Mouse (Mus musculus): ENCODE results near the gene Prkg1.
"Not testable (repeated sequence)": the region's sequence is repeated elsewhere in the genome, so short reads cannot be mapped to it uniquely, and the experiment has no call there.

Prkg1 gene

GRCm38 (mm10) chr19:30613150-30613865 is 1151.5 kb downstream of the Prkg1 start:
- no peak for DNase-seq (ENCODE audit: low spot score)

- no peak for DNase-seq (ENCODE audit: low spot score)
Measured at GRCm38 (mm10) chr19:30586366-30586765, 1178.5 kb downstream of the Prkg1 start.

DNA sequence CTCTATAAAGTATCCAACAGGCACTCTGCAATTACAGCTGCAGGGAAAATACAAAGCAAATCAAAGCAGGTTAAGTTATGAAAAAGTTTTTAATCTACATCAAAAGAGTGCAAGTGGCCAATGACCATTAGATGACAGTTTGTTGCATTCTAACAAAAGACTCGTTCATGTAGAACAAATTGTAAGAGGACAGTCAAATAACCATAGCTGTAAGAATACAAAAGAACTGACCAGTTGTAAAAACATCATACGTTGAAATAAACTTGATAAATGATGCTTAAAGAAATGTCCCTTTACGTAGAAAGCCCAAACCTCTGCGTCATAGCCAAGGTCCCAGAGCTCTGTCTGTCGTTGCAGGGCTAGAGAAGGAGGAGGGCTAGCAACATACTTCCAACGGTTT is 1200.3 kb downstream of the Prkg1 start:
- DNase-seq (ENCODE audit: low spot score): no peak

DNA sequence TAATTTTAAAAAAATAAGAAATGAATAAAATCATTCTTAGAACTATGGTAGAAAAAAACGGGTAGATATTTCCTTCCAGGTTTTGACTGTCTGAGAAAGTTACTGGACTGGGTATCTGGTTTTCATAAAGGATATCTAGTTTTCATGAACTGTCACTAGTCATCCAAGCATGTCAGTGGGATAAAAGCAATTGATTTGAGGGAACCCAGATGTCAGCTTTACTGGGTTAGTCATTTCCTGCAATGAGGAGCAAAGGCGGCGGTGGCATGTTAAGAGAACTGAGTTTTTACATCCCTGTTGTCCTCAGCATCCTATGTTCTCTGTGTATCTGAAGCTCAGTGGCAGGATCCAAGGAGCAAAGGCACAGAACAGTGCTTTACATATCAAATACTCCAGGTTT is 1201.0 kb downstream of the Prkg1 start:
- no peak for DNase-seq (ENCODE audit: low spot score)

GRCm38 (mm10) chr19:30558024-30558423 is 1206.8 kb downstream of the Prkg1 start:
- no peak for DNase-seq (ENCODE audit: low spot score)

DNA sequence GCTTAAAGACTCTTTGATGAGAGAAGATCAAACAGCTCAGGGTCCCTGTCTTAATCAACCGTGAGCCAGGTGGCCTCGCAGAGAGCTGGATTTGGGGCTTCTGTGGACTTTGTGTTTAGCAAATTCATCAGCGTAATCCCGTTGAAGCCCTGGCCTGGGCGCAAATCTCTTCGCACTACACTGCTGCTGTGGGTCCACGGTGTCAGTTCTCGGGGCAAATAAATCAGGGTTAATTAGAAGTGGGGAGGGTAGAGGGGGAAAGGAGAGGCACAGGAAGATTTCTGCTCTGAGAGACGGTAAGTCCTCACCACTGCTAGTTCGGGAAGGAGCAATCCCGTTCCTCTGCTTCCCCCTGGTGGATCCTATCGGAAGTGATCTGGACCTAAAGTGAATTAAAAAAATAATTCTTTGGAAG is 1210.4 kb downstream of the Prkg1 start:
- peak; percentile 63 for DNase-seq (ENCODE audit: low spot score)

GRCm38 (mm10) chr19:30553740-30554139 is 1211.1 kb downstream of the Prkg1 start:
- DNase-seq (ENCODE audit: low spot score): no peak

- DNase-seq (ENCODE audit: low spot score): no peak
Measured at GRCm38 (mm10) chr19:30552260-30552659, 1212.6 kb downstream of the Prkg1 start.

GRCm38 (mm10) chr19:30549854-30550647 is 1214.8 kb downstream of the Prkg1 start:
- no peak for DNase-seq (ENCODE audit: low spot score)

DNA sequence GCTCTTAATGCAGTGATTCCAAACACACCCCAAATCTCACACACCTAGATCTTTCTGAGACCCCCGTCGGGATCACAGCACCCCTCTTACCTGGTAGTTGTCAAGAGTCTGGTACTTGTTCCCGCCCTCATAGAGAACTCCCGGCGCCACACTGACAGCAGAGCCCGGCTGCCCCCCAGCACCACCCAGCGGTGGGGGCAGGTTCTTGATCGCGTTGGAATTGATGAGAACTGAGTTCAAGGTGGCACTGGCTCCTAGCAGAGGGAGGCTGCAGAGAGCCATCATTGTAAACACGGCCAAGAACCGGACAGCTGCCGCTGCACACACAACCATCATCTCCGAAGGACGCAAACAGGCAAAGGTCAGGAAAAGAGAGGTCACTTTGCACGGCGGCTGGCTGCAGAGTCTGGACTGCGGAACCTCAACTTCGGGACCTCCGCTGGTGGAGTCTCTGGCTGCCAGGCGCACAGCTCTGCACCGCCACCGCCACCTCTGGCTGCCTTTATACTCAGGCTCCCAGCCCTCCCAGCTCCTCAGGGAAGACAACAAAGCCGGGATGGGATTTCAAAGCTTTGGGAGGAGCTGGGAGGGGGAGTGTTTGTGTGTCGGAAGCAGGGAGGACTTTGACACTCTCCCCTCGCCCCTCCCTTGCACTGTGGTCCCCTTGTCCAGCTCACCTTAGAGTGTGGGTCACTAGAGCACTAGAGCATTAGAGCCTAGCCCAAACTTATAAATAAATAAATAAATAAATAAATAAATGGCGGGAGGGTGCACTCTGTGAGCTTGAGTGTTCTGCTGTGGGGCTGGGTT is 1215.6 kb downstream of the Prkg1 start, which contains the start of gene Dkk1:
Gene Dkk1 (minus strand): TSS at position 622 of the 810 bp plus-strand sequence.
- peak; percentile 11 for DNase-seq (ENCODE audit: low spot score)

DNA sequence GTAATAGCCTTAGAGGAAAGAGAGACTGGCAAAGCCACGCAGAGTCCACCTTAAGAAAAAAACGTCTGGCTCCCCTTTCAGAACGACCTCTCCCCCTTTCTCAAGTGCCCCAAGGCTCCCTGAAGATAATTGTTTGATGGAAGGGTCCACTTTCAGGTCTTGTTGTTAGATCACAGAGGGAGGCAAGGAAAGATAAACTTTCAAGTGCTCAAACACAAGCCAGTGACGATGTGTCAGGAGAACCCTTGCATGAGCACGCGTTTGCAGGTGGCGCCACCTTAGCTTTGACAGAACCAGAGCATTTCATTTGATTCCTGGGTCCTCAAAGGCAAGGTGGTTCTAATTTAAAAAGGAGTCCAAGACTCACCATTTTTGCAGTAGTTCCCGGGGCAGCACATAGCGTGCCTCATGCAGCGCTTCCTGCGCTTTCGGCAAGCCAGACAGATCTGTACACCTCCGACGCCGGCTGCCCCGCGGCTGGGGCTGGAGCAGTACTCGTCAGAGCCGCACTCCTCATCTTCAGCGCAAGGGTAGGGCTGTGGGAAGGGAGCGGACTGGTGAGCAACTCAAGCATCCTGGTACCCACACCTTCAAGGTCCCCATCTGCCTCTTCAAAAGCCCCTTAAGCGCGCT is 1216.3 kb downstream of the Prkg1 start:
- DNase-seq (ENCODE audit: low spot score): no peak

DNA sequence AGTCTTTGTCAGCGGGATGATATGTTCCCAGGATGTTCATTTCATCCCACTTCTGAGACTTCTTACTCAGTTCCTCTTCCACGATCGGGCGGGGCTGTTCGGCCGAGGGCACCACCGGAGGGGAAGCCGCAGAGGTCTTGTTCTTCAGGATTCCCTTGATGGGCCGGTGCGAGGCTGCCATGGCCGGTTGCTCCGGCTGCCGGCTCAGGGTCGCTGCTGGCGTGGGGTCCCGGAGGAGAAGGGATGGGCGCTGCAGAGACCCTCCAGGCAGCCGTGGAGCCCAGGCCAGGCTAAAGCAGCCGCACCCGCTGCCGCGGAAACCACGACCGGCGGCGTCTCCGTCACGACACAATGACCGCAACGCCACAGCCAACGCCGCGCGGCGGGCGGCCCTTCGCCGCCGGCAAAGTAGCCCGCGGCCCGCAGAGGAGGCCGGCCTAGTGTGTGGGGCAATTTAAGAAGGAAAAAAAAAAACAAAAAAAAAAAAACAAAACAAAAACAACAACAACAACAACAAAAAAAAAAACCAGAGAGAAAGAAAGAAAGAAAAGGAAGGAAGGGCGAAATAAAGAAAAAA is 1225.4 kb downstream of the Prkg1 start:
- not testable (repeated sequence) for DNase-seq (ENCODE audit: low spot score)

DNA sequence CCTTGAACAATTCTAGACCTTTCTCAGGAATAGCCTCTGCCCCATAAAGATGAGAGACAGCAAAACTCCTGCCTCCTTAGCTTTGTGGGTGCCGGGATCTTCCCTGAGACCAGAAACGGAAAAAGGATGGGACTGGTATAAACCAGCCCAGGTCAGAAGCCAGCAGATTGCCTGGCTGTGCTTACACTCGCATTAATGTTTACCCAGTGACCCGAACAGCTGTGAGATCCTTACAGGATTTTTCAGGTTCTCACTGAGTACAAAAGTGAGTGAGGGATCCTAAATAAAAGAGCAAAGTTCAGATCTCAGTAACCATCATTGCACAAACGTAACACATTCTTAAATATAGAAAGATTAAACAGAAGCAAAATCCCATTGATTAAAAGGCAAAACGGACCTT is 1248.1 kb downstream of the Prkg1 start:
- no peak for DNase-seq (ENCODE audit: low spot score)
